Mouse (Mus musculus): Measurements from ENCODE around the gene Trim63.
"Not testable (repeated sequence)": the region's sequence is repeated elsewhere in the genome, so short reads cannot be mapped to it uniquely, and the experiment has no call there.

Trim63 gene

DNA sequence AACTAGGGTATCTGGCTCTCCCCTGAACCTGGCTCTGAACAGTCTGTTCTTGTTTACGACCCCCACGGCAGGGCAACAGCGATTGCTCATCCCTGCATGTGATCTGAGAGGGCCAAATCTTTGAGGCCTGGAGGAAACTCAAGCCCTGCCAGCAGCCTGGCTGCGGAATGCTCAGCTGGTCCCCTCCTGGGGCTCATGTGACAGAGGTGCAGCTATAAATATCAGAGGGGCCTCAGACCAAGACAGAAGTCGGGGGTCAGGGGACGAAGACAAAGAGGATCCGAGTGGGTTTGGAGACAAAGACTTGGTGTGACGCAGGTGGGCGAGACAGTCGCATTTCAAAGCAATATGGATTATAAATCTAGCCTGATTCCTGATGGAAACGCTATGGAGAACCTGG, at the start of gene Trim63:
TSS of gene Trim63 (plus strand) at position 245 of the 400 bp plus-strand sequence.
- DNase-seq (ENCODE audit: low read depth, low spot score): no peak

- no peak for DNase-seq (ENCODE audit: low read depth, low spot score)
Observed at GRCm38 (mm10) chr4:134265860-134266585, 48.9 kb upstream of the Trim63 start.

DNA sequence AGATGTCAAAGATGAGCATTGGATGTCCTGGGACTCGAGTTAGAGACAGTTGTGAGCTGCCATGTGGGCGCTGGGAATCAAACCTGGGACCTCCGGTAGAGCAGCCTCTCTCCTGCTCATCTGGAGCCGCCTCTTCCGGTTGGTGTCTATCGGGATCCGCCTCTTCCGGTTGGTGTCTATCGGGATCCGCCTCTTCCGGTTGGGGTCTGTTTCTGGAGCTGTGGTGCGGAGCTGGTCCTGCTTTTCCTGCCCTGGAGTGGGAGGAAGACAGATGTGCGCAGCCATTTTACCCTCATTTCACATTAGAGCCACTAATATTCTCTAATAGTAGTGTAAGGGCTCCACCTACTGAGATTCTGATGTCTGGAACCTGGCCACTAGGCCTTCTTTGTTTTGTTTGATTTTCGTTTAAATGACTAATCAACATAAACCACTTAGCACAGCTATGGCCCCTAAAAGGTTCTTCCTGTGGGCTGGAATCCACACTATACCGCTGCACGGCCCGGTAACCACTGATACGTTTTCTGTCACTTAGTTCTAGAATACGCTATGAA, 46.7 kb upstream of the Trim63 start:
- DNase-seq (ENCODE audit: low read depth, low spot score): no peak

- not testable (repeated sequence) for DNase-seq (ENCODE audit: low read depth, low spot score)
Observed at GRCm38 (mm10) chr4:134269622-134270021, 45.3 kb upstream of the Trim63 start.

DNA sequence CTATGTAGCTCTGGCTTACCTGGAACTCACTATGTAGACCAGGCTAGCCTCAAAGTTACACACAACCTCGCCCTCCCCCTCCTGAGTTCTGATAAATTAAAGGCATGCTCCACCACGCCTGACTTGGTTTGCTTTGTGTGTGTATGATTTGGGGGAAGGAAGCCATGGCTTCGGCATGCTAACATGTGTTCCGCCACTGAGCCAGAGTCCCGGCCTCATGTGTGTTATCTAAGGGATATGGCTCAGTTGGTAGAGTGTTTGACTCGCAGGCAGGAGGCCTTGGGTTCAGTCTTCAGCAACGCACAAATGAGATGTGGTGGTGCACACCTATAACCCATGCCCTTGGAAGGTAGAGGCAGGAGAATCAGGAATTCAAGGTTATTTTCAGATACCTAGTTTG, 42.9 kb upstream of the Trim63 start:
- no peak for DNase-seq (ENCODE audit: low read depth, low spot score)

- no peak for DNase-seq (ENCODE audit: low read depth, low spot score)
Observed at GRCm38 (mm10) chr4:134272731-134273416, 42.0 kb upstream of the Trim63 start.

DNA sequence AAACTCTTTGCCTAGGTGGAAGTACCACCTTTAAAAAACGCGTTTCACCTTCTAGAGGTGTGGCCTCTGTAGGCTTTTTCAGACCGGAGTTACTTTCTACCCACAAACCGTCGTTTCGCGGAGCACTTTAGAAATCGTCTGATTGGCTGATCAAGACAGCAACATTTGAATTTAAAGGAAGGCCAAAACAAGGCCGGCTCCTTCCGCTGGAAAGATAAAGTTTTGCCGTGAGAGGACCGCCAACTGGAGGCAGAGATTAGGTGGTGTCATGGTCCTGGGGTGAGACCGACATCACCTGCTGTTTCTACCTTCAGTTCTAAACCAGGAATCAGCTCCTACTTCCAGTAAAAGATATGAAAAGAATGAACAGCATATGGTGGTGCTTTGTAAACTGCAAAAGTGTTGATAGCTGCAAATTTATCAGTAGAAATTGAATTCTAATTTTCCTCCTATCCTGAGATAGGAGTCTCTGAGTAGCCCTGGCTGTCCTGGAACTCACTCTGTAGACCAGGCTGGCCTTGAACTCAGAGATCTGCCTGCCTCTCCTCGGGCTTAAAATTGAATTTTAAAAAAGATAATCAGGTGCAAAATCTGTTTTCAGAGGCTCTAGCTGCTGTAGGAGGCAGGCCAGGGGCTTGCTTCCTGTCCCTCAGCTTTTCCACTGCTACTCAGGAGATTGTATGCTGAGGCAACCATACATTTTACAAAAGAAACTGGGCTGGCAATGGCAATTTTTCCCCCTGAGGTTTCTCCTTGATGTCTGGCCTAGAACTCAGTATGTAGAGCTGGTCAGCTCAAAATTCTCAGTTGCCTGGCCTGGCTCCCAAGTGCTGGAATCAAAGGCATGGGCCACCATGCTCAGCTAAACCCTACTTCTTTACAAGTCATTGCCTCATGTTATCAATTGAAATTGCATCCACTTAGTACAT, 41.2 kb upstream of the Trim63 start:
- DNase-seq (ENCODE audit: low read depth, low spot score): peak; percentile 68

GRCm38 (mm10) chr4:134284942-134285341, 30.0 kb upstream of the Trim63 start:
- no peak for DNase-seq (ENCODE audit: low read depth, low spot score)

GRCm38 (mm10) chr4:134286226-134287167, 28.4 kb upstream of the Trim63 start:
- DNase-seq (ENCODE audit: low read depth, low spot score): no peak

- peak; percentile 93 for DNase-seq (ENCODE audit: low read depth, low spot score)
Observed at GRCm38 (mm10) chr4:134287168-134287564, 27.8 kb upstream of the Trim63 start.

DNA sequence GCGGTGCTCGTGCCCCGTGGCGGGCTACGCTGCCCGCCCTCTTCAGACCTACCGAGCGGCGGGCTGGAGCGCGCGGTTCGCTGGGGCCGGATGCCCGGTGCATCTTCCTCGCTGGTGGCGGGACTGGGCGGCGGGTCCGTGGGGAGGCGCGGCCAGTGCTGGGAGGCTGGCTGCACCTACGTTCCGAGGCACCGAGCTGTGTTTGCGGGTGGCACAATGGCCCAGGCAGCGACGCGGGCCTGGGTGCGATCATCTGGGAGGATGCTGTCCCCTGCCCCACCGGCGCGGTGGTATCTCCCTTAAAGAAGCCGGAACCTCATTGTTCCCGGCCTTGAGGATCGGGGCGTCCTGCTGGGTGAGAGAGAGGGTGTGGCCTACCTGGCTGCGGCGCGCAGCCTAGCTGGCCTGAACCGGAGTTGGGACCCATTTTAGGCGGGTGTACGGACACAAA, 27.3 kb upstream of the Trim63 start, which contains the start of gene Pdik1l:
TSS of gene Pdik1l (minus strand) at position 321 of the 451 bp plus-strand sequence.
- DNase-seq (ENCODE audit: low read depth, low spot score): peak; percentile 86

DNA sequence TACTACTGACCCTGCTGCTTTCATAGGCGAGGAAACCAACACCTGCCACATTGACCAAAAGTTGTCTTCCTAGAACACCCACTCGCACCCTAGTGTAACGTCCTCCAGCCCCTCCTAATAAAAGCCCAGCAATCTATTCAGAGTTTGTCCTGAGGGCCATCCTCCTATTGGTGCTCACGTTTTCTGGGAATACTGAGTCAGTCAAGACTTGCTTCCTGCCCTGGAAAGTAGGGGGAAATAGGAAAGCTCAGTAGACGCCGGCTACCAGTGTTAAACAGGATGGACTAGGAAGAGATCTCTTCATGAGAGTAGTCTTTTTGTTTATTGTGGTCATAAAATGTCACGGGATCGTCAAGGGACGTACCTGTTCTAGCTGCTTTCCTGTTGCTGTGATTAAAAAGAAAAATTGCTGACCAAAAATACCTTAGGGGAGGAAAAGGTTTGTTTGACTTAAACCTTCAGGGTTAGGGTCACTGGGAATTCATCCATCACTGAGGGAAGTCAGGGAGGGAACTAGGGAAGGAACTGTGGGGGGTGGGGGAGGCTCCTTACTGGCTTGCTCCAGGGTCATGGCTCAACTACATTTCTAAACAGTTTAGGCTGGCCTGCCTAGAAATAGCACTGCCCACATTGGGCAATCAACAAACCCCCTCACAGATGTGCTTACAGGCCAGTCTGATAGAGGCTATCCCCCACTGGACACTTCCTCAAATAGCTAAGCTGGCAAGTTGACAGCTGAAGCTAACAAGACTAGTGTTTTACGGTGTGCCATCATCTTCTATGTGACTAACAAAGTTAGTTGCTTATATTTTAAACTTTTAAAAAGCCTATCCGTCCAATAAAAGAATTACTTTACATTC, 26.3 kb upstream of the Trim63 start:
- no peak for DNase-seq (ENCODE audit: low read depth, low spot score)

GRCm38 (mm10) chr4:134292067-134292466, 22.9 kb upstream of the Trim63 start:
- peak; percentile 85 for DNase-seq (ENCODE audit: low read depth, low spot score)

DNA sequence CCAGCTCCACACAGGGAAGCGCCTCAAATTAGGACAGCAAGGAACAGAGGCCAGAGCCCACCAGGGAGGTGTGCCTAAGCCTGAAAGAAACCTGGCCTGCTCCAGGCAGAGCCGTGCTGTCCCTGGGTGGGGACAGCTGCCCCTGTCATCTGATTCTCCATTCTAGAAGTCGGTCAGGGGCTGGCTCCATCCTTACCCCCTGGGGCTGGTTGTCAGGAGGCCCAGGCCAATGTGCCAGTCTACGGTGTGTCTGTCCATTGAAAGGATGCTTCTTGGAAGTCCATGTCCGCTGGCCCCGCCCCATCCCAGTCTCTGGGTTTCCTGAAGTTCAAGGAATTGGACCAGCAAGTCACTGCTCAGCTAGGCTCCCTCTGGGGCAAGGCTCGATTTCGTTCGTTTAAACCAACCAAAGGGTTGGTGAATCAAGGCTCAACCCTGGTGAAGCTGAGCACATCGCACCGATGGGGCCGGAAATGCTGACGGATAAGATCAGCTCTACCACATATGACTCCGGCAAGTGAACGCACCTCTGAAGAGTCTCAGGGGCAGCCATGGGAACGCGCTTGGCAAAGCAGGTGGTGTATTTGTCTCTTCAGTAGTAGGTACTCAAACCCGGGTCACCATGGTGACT, 21.7 kb upstream of the Trim63 start:
- no peak for DNase-seq (ENCODE audit: low read depth, low spot score)

- no peak for DNase-seq (ENCODE audit: low read depth, low spot score)
Observed at GRCm38 (mm10) chr4:134293692-134294163, 21.2 kb upstream of the Trim63 start.

DNA sequence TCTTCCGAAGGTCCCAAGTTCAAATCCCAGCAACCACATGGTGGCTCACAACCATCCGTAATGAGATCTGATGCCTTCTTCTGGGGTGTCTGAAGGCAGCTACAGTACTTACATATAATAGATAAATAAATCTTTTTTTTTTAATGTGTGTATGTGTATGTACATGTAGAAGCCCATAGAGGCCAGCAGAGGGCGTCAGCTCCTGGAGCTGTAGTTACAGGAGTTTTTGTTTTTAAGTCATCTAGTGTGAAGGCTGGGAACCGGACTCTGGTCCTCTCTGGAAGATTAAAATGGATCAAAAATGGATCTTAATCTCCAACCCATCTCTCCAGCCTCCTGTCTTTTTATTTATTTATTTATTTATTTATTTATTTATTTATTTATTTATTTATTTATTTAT, 18.8 kb upstream of the Trim63 start:
- DNase-seq (ENCODE audit: low read depth, low spot score): not testable (repeated sequence)

DNA sequence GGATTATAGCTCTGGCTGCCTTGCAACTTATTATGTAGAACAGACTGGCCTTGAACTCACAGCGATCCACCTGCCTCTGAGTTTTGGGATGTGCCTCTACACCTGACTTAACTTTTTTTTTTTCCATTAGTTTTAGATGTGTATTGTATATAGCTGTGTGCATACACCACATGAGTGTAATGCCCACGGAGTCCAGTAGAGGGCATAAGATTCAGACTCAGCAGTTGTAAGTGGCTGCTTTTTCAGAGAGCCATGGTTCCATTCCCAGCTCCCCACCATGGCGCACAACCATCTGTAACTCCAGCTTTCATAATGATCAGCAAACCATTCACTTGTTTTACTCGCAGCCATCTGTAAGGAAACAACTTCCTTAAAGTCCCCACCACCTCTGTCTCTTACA, 18.4 kb upstream of the Trim63 start:
- no peak for DNase-seq (ENCODE audit: low read depth, low spot score)

- no peak for DNase-seq (ENCODE audit: low read depth, low spot score)
Observed at GRCm38 (mm10) chr4:134297369-134297768, 17.6 kb upstream of the Trim63 start.

Data from forelimb bud, embryonic 11.5 days (tissue).